Comparison of ENCODE assay signal across 8 mouse cellular contexts in the genomic region with DNA sequence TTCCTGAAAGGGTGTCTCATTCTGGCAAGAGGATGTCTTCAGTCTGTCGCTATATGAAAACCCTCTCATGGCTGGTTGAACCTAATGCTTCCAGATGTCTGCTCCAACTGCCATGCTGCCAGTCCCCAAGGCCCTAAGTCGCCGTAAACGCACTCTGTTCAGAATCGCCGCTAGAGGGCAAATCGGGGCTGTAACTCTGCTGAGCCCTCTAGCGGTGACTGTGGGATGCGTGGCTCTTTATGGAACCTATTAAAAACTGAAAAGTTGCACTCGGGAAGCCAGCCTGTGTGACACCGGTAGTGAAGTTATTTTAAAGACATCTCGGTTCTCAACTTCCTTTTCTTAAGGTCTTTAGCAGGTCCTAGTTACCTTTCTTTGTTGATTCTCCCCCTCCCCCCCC. TPM values are rescaled to one million over a fixed set of nuclear protein-coding genes. Genes with fewer than 3 reads are reported as not detected.
DNase-seq lines count a peak whose midpoint lies in the region; ATAC-seq lines count a peak whose summit lies in the region.

No protein-coding gene starts in this region.

- peak overlapping the region; percentile 99; the same call in 1 of the 2 replicates for H3K4me3 ChIP-seq in embryonic facial prominence, embryonic 10.5 days
- H3K4me3 ChIP-seq in kidney, embryonic 15.5 days (replicated peaks), result no peak overlapping the region
- H3K4me3 ChIP-seq in limb, embryonic 15.5 days, result no peak overlapping the region

- no peak for ATAC-seq in kidney, embryonic 15.5 days (replicated peaks; ENCODE audit: low FRiP score)
- ATAC-seq in limb, embryonic 15.5 days (ENCODE audit: insufficient number of reproducible peaks, low FRiP score, low TSS enrichment, low read depth), result no peak

- H3K9me3 ChIP-seq in embryonic facial prominence, embryonic 10.5 days, result no peaks in the 10 kb centered on the region
- H3K9me3 ChIP-seq in kidney, embryonic 15.5 days (replicated peaks), result no peaks in the 10 kb centered on the region
- H3K9me3 ChIP-seq in limb, embryonic 15.5 days, result no peaks in the 10 kb centered on the region

- H3K36me3 ChIP-seq in embryonic facial prominence, embryonic 10.5 days (replicated peaks), result no peaks in the 10 kb centered on the region
- H3K36me3 ChIP-seq in kidney, embryonic 15.5 days, result no peaks in the 10 kb centered on the region
- no peaks in the 10 kb centered on the region for H3K36me3 ChIP-seq in limb, embryonic 15.5 days

- no peaks in the 10 kb centered on the region for H3K27me3 ChIP-seq in embryonic facial prominence, embryonic 10.5 days (replicated peaks; ENCODE audit: low read depth, poor library complexity, severe bottlenecking)
- no peaks in the 10 kb centered on the region for H3K27me3 ChIP-seq in kidney, embryonic 15.5 days
- H3K27me3 ChIP-seq in limb, embryonic 15.5 days, result no peaks in the 10 kb centered on the region

- DNase-seq in 416B (ENCODE audit: low read depth), result peak; percentile 98
- DNase-seq in adrenal gland, postnatal 10 days, result peak; percentile 90
- DNase-seq in embryonic facial prominence, embryonic 10.5 days (ENCODE audit: low spot score), result peak; percentile 91
- DNase-seq in heart, adult 11 months, result peak; percentile 97
- peak; percentile 71 to 80 for DNase-seq in monocyte, adult 2 months (ENCODE audit: low read depth in 1 of 2, low spot score in 2 of 2)
- peak; percentile 86 to 91 for DNase-seq in spleen, postnatal 36 days (ENCODE audit: low spot score in 2 of 2)

- no peak overlapping the region for H3K9ac ChIP-seq in kidney, embryonic 15.5 days
- H3K9ac ChIP-seq in limb, embryonic 15.5 days, result no peak overlapping the region

- H3K4me2 ChIP-seq in kidney, embryonic 15.5 days, result peak overlapping the region; percentile 80
- H3K4me2 ChIP-seq in limb, embryonic 15.5 days, result 0 out of 2 replicates have a peak overlapping the region, but pooled peaks have one; percentile 7

- H3K4me1 ChIP-seq in embryonic facial prominence, embryonic 10.5 days, result peaks cover 36% of the 10 kb centered on the region
- H3K4me1 ChIP-seq in kidney, embryonic 15.5 days, result peaks cover 16% of the 10 kb centered on the region
- H3K4me1 ChIP-seq in limb, embryonic 15.5 days, result peaks cover 13% of the 10 kb centered on the region

- WGBS in embryonic facial prominence, embryonic 10.5 days, result under 1% methylated on average over 12 of the region's 12 CpGs
- under 1% methylated on average over 12 of the region's 12 CpGs for WGBS in kidney, embryonic 15.5 days
- under 1% methylated on average over 12 of the region's 12 CpGs for WGBS in limb, embryonic 15.5 days

- H3K27ac ChIP-seq in embryonic facial prominence, embryonic 10.5 days (replicated peaks), result 0 out of 2 replicates have a peak overlapping the region, but pooled peaks have one; percentile 44
- 0 out of 2 replicates have a peak overlapping the region, but pooled peaks have one; percentile 100 for H3K27ac ChIP-seq in kidney, embryonic 15.5 days
- no peak overlapping the region for H3K27ac ChIP-seq in limb, embryonic 15.5 days

RNA-seq across cellular contexts. Expression of a gene that starts 1.8 kb away (rescaled TPM):
- 10 to 100 TPM; 20.8 to 28.4 TPM for total RNA-seq in adrenal gland, postnatal 10 days (2021)
- 14.3 and 16.7 TPM in 2 replicates for polyA plus RNA-seq in embryonic facial prominence, embryonic 10.5 days (2016; fragmentation: Nextera tagmentation; extraction: Ambion mirVana)
- polyA plus RNA-seq in kidney, embryonic 15.5 days (2015; fragmentation: Nextera tagmentation; extraction: Ambion mirVana), result 12.8 and 13.5 TPM in 2 replicates
- polyA plus RNA-seq in limb, embryonic 15.5 days (2015; fragmentation: Nextera tagmentation; extraction: Ambion mirVana), result 7.7 and 8.2 TPM in 2 replicates

RNA-seq across cellular contexts. Expression of a gene that starts 38.2 kb away (rescaled TPM):
- 10 to 100 TPM in 1 of 2 experiments, 1 to 10 TPM in 1; 6.5 to 11.1 TPM for total RNA-seq in adrenal gland, postnatal 10 days (2021)
- 53.6 and 56.9 TPM in 2 replicates for polyA plus RNA-seq in embryonic facial prominence, embryonic 10.5 days (2016; fragmentation: Nextera tagmentation; extraction: Ambion mirVana)
- 34.4 and 37.3 TPM in 2 replicates for polyA plus RNA-seq in kidney, embryonic 15.5 days (2015; fragmentation: Nextera tagmentation; extraction: Ambion mirVana)
- polyA plus RNA-seq in limb, embryonic 15.5 days (2015; fragmentation: Nextera tagmentation; extraction: Ambion mirVana), result 22.0 and 24.0 TPM in 2 replicates
